Mouse (Mus musculus) kidney, adult 2 months (tissue): Measurements from ENCODE around the gene Rpl23.

Experiments
- CTCF ChIP-seq: fragments of 200-500 bp; conservative IDR thresholded peaks from 2 replicates; pipeline ENCODE4 v1.5.1; 2011; ENCODE audit warnings: low read depth, mild to moderate bottlenecking, control low read depth, low read length, moderate library complexity, mixed read lengths; ENCODE audit not compliant: insufficient read depth, insufficient read length
- POLR2A ChIP-seq: fragments of 200-500 bp; IDR thresholded peaks from one replicate; pipeline ENCODE4 v1.6.1; 2011; ENCODE audit warnings: low read depth, low read length, control low read depth

GRCm38 (mm10) chr11:97802495-97802894, 20.3 kb upstream of the Rpl23 start:
- TF ChIP-seq CTCF: no peak
- no peak for TF ChIP-seq POLR2A
